Mouse (Mus musculus) ES-Bruce4 (cell line): ENCODE data around the gene Parg. TPM values are rescaled to one million over a fixed set of nuclear protein-coding genes. Genes with fewer than 3 reads are reported as not detected.

Source experiments
- H3K27ac ChIP-seq: 2 replicates; pipeline ENCODE4 v1.5.1; 2012; ENCODE audit warnings: low read length, inconsistent platforms; ENCODE audit not compliant: insufficient read depth
- H3K27me3 ChIP-seq: 2 replicates; pipeline ENCODE4 v1.6.1; 2012; ENCODE audit warnings: mild to moderate bottlenecking, low read length, inconsistent platforms; ENCODE audit not compliant: control insufficient read depth, poor library complexity, insufficient read depth, severe bottlenecking
- H3K36me3 ChIP-seq: 2 replicates; pipeline ENCODE4 v1.6.1; 2012; ENCODE audit warnings: inconsistent platforms, mild to moderate bottlenecking, low read length, moderate library complexity; ENCODE audit not compliant: control insufficient read depth, poor library complexity, insufficient read depth, severe bottlenecking
- H3K4me1 ChIP-seq: one replicate; pipeline ENCODE4 v1.8.1; 2011; ENCODE audit warnings: low read length; ENCODE audit not compliant: control insufficient read depth, insufficient read depth
- H3K4me3 ChIP-seq: 2 replicates; pipeline ENCODE4 v1.5.1; 2011; ENCODE audit warnings: low read depth, mild to moderate bottlenecking, low read length
- H3K9ac ChIP-seq: 2 replicates; pipeline ENCODE4 v1.6.1; 2012; ENCODE audit warnings: low read depth, mild to moderate bottlenecking, inconsistent platforms; ENCODE audit not compliant: poor library complexity, severe bottlenecking
- H3K9me3 ChIP-seq: replicated peaks from 2 replicates; pipeline ENCODE4 v1.6.1; 2012; ENCODE audit warnings: mild to moderate bottlenecking, low read length, inconsistent platforms; ENCODE audit not compliant: control insufficient read depth, poor library complexity, insufficient read depth, severe bottlenecking
- CTCF ChIP-seq: IDR thresholded peaks from one replicate; pipeline ENCODE4 v1.8.1; 2011; ENCODE audit warnings: low read depth, low read length
- EP300 ChIP-seq: IDR thresholded peaks from 2 replicates; pipeline ENCODE4 v1.6.1; 2011; ENCODE audit warnings: low read depth, low read length; ENCODE audit not compliant: insufficient read depth
- POLR2A ChIP-seq: IDR thresholded peaks from one replicate; pipeline ENCODE4 v1.8.1; 2011; ENCODE audit warnings: low read length; ENCODE audit not compliant: insufficient read depth
- polyA plus RNA-seq: library from polyadenylated mRNA; stranded (reverse); fragments of >200 nt; gene quantifications from 2 replicates; pipeline ENCODE4 v1.2.4, GENCODE M21; 2011; ENCODE audit warnings: low read depth; ENCODE audit not compliant: missing spikeins, insufficient read depth, insufficient read length

Gene Parg
- polyA plus RNA-seq, 1 experiment: 73.1 TPM

DNA sequence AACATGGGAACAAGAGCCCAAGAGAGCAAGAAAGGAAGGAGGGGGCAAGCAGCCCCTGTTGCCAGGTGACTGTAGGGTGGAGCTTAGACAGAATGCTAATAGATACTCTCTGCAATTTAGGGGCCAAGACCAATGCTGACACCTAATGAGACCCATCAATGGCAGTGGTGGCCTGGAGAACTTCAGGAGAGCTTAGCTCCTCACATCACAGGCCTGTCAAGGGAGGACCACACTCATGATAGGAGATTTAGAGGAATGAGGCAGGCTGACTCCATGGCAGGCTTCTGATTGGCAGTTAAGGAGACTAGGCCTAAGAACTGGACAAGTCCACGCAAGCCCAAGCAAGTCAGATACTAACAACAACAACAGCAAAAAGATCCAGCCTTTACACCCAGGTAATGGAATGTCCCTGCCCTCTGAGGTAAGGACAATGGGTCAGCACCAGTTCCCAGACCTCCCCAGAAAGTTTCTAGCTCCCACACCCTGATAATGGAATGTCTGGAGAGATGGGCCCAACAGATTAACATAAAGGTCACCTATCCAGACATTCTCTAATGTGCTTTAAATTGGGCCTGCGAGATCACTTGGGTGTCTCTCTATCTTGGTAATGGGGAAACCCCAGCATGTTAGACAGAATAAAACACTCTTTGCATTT lies 109.8 kb downstream of the Parg start:
- Histone ChIP-seq H3K4me3 (no peak overlapping the region), H3K27me3 (no peaks in the 10 kb centered on the region), H3K4me1 (peaks cover 2% of the 10 kb centered on the region), H3K9ac (no peak overlapping the region), H3K9me3 (no peaks in the 10 kb centered on the region), H3K36me3 (no peaks in the 10 kb centered on the region), H3K27ac (peak overlapping the region; percentile 69)
- TF ChIP-seq EP300 (peak; percentile 47; the same call in 1 of the 2 replicates), CTCF (no peak)

DNA sequence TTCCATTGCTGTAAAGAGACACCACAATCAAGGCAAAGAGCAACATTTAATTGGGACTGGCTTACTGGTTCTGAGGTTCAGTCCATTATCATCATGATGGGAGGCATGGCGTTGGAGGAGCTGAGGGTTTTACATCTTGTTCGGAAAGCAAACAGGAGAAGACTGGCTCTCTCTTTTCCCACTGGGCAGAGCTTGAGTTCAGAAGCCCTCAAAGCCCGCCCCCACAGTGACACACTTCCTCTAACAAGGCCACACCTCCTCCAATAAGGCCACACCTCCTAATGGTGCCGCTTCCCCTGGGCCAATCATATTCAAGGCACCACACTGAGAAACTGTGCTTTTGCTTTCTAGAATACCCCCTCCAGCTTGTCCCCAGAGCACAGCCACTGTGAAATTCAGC lies 116.1 kb downstream of the Parg start:
- H3K9ac ChIP-seq: peak overlapping the region; percentile 79
- H3K27me3 ChIP-seq: no peaks in the 10 kb centered on the region
- H3K9me3 ChIP-seq: no peaks in the 10 kb centered on the region
- TF ChIP-seq POLR2A (peak; percentile 92), EP300 (no peak), CTCF (no peak)
- H3K4me1 ChIP-seq: no peaks in the 10 kb centered on the region
- H3K36me3 ChIP-seq: no peaks in the 10 kb centered on the region
- peak overlapping the region; percentile 75 for H3K4me3 ChIP-seq
- peak overlapping the region; percentile 72 for H3K27ac ChIP-seq

DNA sequence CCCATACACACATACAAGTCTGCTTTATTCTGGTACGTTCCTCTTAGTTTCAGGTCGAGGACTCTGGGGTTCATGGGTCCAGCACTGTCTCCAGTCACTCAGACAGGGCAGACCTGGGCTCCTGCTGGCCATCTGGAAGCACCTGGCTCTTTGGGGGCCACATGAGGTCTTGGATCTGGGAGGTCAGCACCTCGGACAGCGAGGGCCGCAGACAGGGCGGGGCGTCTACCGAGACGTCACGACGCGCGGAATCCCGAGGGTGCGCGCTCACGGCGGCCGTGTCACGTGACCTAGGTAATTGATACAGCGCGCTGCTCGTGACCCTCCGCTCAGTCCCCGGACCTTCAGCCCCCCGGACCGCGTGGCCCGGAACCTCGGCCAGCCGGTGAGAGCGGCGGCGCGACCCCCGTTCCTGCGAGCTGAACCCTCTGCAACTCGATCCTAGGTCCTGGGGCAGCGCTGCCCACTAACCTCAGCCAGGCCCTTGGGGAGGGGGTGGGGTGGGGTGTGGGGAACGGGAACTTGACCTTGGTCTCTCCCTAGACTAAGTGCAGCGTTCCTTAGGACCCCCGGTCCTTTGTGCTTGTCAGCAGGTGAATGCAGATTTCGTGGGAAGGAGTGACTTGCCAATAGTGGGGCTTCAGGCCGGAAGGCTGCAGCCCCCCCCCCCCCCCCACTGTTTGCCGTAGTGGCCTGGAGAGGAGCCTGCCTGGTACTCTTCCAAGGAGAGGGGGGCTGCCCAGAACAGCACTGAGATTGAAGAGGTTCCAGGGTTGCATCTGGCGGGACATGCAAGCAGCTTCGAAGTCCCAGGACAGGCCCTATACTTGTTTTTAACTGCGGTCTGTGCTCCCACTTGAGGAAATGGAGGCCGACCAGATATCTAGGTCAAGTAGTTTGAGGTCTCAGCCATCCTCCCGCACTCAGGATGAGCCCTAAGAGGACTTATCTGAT lies 120.3 kb downstream of the Parg start, which contains the start of gene Ogdhl:
Ogdhl (plus strand) TSS at position 288 of the 954 bp plus-strand sequence.
- Histone ChIP-seq H3K27me3 (no peaks in the 10 kb centered on the region), H3K9ac (peak within 1 kb of the TSS; percentile 88), H3K4me1 (no peaks in the 10 kb centered on the region), H3K4me3 (peak within 1 kb of the TSS; percentile 87), H3K27ac (no peak within 1 kb of the TSS), H3K36me3 (peaks cover 12% of the 10 kb centered on the region), H3K9me3 (no peaks in the 10 kb centered on the region)
- TF ChIP-seq EP300 (peak; percentile 50; the same call in 1 of the 2 replicates), POLR2A (peak; percentile 42), CTCF (no peak)

DNA sequence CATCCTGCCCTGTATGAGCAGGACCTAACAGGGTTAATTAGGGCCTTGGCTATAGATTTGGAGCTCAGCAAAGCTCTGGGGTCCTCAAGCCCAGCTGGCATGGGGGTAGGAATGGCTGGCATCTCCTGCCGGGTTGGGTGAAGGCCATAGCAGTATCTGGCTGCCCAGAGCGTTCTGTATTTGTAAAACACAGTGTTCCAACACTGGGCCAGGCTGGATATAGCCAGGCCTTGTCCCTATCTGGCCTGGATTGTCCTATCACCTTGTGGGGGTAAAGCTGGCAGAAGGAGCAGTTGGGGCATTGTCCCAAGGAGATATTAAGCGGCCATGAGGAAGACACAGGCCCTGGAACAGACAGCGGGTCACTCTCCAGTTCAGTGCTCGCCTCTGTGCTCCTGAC lies 121.5 kb downstream of the Parg start:
- H3K27me3 ChIP-seq: no peaks in the 10 kb centered on the region
- no peaks in the 10 kb centered on the region for H3K9me3 ChIP-seq
- TF ChIP-seq CTCF (no peak), EP300 (no peak)
- H3K9ac ChIP-seq: peak overlapping the region; percentile 88
- H3K4me3 ChIP-seq: 0 out of 2 replicates have a peak overlapping the region, but pooled peaks have one; percentile 87
- no peak overlapping the region for H3K27ac ChIP-seq
- peaks cover 22% of the 10 kb centered on the region for H3K36me3 ChIP-seq
- no peaks in the 10 kb centered on the region for H3K4me1 ChIP-seq

- H3K4me3 ChIP-seq: no peak overlapping the region
- no peak for TF ChIP-seq EP300
- TF ChIP-seq CTCF: no peak
- TF ChIP-seq POLR2A: no peak
- H3K27ac ChIP-seq: no peak overlapping the region
- H3K27me3 ChIP-seq: no peaks in the 10 kb centered on the region
- no peaks in the 10 kb centered on the region for H3K4me1 ChIP-seq
- no peaks in the 10 kb centered on the region for H3K9me3 ChIP-seq
- H3K9ac ChIP-seq: no peak overlapping the region
- peaks cover 30% of the 10 kb centered on the region for H3K36me3 ChIP-seq
Observed at GRCm38 (mm10) chr14:32327366-32327765, 125.6 kb downstream of the Parg start.
